Comparison of ENCODE assay signal across 8 mouse cellular contexts in the genomic region with DNA sequence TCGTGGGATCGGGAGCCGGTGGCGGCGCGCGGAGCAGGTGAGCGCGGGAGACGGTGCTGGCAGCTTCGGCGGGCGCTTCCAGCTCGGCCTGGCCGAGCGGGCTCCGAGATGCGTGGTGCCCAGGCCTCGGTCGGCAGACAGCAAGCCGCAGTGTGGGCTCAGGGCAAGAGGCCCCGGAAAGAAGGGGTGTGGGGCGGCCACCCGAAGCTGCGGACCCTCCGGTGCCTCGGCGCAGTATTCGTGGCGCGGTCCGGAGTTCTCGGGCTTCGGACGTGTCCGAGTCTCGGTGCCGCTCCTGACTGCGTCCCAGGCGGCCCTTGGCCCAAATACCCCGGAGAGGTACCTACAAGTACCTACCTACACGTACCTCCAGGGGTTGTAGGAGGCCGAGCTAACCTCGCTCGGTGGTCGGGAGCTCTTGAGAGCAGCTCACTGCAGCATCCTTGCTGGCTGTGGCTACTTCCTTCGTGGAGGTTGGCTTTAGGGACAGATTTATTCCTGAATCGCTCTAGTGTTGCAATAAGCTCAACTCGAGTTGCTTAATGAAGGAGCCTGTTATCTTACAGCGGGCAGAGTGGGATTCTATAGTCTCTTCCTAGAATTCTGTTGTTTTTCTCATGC. TPM values are rescaled to one million over a fixed set of nuclear protein-coding genes. Genes with fewer than 3 reads are reported as not detected.
A peak's percentile ranks its signal among the peaks of the same experiment; 100 is the strongest.
DNase-seq lines count a peak whose midpoint lies in the region; ATAC-seq and TF ChIP-seq lines count a peak whose summit lies in the region.

No protein-coding gene starts in this region.

- intact Hi-C loops in left cerebral cortex, postnatal 4 days (cut with DNase I), result no loop called here

- no peak for DNase-seq in heart, postnatal 4 days
- peak; percentile 60 for DNase-seq in limb, embryonic 11.5 days (ENCODE audit: low spot score)
- no peak for DNase-seq in urinary bladder, postnatal 10 days (ENCODE audit: low spot score)
- DNase-seq in left cerebral cortex, postnatal 4 days, result no peak

- H3K36me3 ChIP-seq in heart, embryonic 15.5 days, result no peaks in the 10 kb centered on the region
- H3K36me3 ChIP-seq in ES-Bruce4 (ENCODE audit: control insufficient read depth, insufficient read depth, low read length, poor library complexity, severe bottlenecking), result no peaks in the 10 kb centered on the region
- no peaks in the 10 kb centered on the region for H3K36me3 ChIP-seq in embryonic facial prominence, embryonic 12.5 days
- H3K36me3 ChIP-seq in limb, embryonic 11.5 days (ENCODE audit: control insufficient read depth, insufficient read depth, low read length), result no peaks in the 10 kb centered on the region
- H3K36me3 ChIP-seq in neural tube, embryonic 13.5 days, result no peaks in the 10 kb centered on the region

- no peaks in the 10 kb centered on the region for H3K9me3 ChIP-seq in heart, embryonic 15.5 days (replicated peaks)
- H3K9me3 ChIP-seq in ES-Bruce4 (replicated peaks; ENCODE audit: control insufficient read depth, insufficient read depth, low read length, poor library complexity, severe bottlenecking), result no peaks in the 10 kb centered on the region
- no peaks in the 10 kb centered on the region for H3K9me3 ChIP-seq in embryonic facial prominence, embryonic 12.5 days
- H3K9me3 ChIP-seq in limb, embryonic 11.5 days (ENCODE audit: control insufficient read depth, low read length), result no peaks in the 10 kb centered on the region
- no peaks in the 10 kb centered on the region for H3K9me3 ChIP-seq in neural tube, embryonic 13.5 days

- no peak for TF ChIP-seq POLR2A in ES-Bruce4 (IDR thresholded peaks at IDR 0.05; ENCODE audit: insufficient read depth, low read length)

- H3K4me3 ChIP-seq in heart, embryonic 15.5 days, result peak overlapping the region; percentile 88
- H3K4me3 ChIP-seq in ES-Bruce4 (ENCODE audit: low read depth, low read length), result peak overlapping the region; percentile 64
- peak overlapping the region; percentile 70 for H3K4me3 ChIP-seq in embryonic facial prominence, embryonic 12.5 days
- H3K4me3 ChIP-seq in limb, embryonic 11.5 days (ENCODE audit: low read depth, low read length), result peak overlapping the region; percentile 56
- H3K4me3 ChIP-seq in neural tube, embryonic 13.5 days, result peak overlapping the region; percentile 84

- peak; percentile 30; the same call in 1 of the 2 replicates for ATAC-seq in heart, embryonic 15.5 days (replicated peaks; ENCODE audit: insufficient number of reproducible peaks, insufficient read depth, low FRiP score, low read depth)
- peak; percentile 58 for ATAC-seq in embryonic facial prominence, embryonic 12.5 days (ENCODE audit: insufficient number of reproducible peaks, insufficient read depth, low FRiP score, low TSS enrichment)
- no peak; the same call in none of the 2 replicates for ATAC-seq in limb, embryonic 11.5 days (ENCODE audit: insufficient number of reproducible peaks, low FRiP score, low TSS enrichment, low read depth)
- peak; percentile 67 for ATAC-seq in neural tube, embryonic 13.5 days (ENCODE audit: low read depth)

- no peak overlapping the region for H3K27ac ChIP-seq in heart, embryonic 15.5 days
- H3K27ac ChIP-seq in ES-Bruce4 (ENCODE audit: insufficient read depth, low read length), result no peak overlapping the region
- no peak overlapping the region for H3K27ac ChIP-seq in embryonic facial prominence, embryonic 12.5 days
- H3K27ac ChIP-seq in limb, embryonic 11.5 days (replicated peaks; ENCODE audit: low read depth, low read length), result no peak overlapping the region
- H3K27ac ChIP-seq in neural tube, embryonic 13.5 days (replicated peaks), result peak overlapping the region; percentile 75

- H3K4me2 ChIP-seq in heart, embryonic 15.5 days, result peak overlapping the region; percentile 96
- H3K4me2 ChIP-seq in embryonic facial prominence, embryonic 12.5 days (replicated peaks), result peak overlapping the region; percentile 87
- H3K4me2 ChIP-seq in limb, embryonic 11.5 days (ENCODE audit: low read depth, severe bottlenecking), result peak overlapping the region; percentile 75
- peak overlapping the region; percentile 72 for H3K4me2 ChIP-seq in neural tube, embryonic 13.5 days

- WGBS in heart, embryonic 15.5 days, result under 1% methylated on average over 50 of the region's 50 CpGs
- under 1% methylated on average over 50 of the region's 50 CpGs for WGBS in embryonic facial prominence, embryonic 12.5 days
- 1% methylated on average over 49 of the region's 50 CpGs for WGBS in limb, embryonic 11.5 days
- WGBS in neural tube, embryonic 13.5 days, result under 1% methylated on average over 44 of the region's 50 CpGs

- H3K27me3 ChIP-seq in heart, embryonic 15.5 days, result peaks cover 23% of the 10 kb centered on the region; the same call in 1 of the 2 replicates
- H3K27me3 ChIP-seq in ES-Bruce4 (ENCODE audit: control insufficient read depth, insufficient read depth, low read length, poor library complexity, severe bottlenecking), result no peaks in the 10 kb centered on the region
- H3K27me3 ChIP-seq in embryonic facial prominence, embryonic 12.5 days, result peaks cover 10% of the 10 kb centered on the region; the same call in 1 of the 2 replicates
- H3K27me3 ChIP-seq in limb, embryonic 11.5 days (ENCODE audit: control insufficient read depth, insufficient read depth, low read length), result no peaks in the 10 kb centered on the region
- peaks cover 17% of the 10 kb centered on the region for H3K27me3 ChIP-seq in neural tube, embryonic 13.5 days

- no peak for TF ChIP-seq EP300 in ES-Bruce4 (IDR thresholded peaks at IDR 0.05; ENCODE audit: insufficient read depth, low read depth, low read length)

- H3K4me1 ChIP-seq in heart, embryonic 15.5 days (replicated peaks), result peaks cover 8% of the 10 kb centered on the region
- no peaks in the 10 kb centered on the region for H3K4me1 ChIP-seq in ES-Bruce4 (ENCODE audit: control insufficient read depth, insufficient read depth, low read length)
- peaks cover 5% of the 10 kb centered on the region; the same call in 1 of the 2 replicates for H3K4me1 ChIP-seq in embryonic facial prominence, embryonic 12.5 days
- 0 out of 2 replicates have a peak, but pooled peaks cover 3% of the 10 kb centered on the region for H3K4me1 ChIP-seq in limb, embryonic 11.5 days (ENCODE audit: control insufficient read depth, insufficient read depth, low read length)
- peaks cover 29% of the 10 kb centered on the region for H3K4me1 ChIP-seq in neural tube, embryonic 13.5 days (replicated peaks)

- no peak for TF ChIP-seq CTCF in ES-Bruce4 (IDR thresholded peaks at IDR 0.05; ENCODE audit: low read depth, low read length)

- H3K9ac ChIP-seq in heart, embryonic 15.5 days, result peak overlapping the region; percentile 75
- peak overlapping the region; percentile 80 for H3K9ac ChIP-seq in ES-Bruce4 (ENCODE audit: low read depth, poor library complexity, severe bottlenecking)
- peak overlapping the region; percentile 73 for H3K9ac ChIP-seq in embryonic facial prominence, embryonic 12.5 days
- H3K9ac ChIP-seq in limb, embryonic 11.5 days (ENCODE audit: low read length), result peak overlapping the region; percentile 53
- peak overlapping the region; percentile 89 for H3K9ac ChIP-seq in neural tube, embryonic 13.5 days

RNA-seq across cellular contexts. Expression of gene Faim, which starts 0.4 kb away (rescaled TPM):
- 27.3 and 30.6 TPM in 2 replicates for polyA plus RNA-seq in heart, embryonic 15.5 days (2015; fragmentation: Nextera tagmentation; extraction: Ambion mirVana)
- total RNA-seq in heart, postnatal 4 days (2021), result 10 to 100 TPM; 12.5 to 14.2 TPM
- 35.4 and 35.6 TPM in 2 replicates for polyA plus RNA-seq in ES-Bruce4 (2011; ENCODE audit: insufficient read depth, insufficient read length, low read depth, missing spikeins)
- polyA plus RNA-seq in embryonic facial prominence, embryonic 12.5 days (2016; fragmentation: Nextera tagmentation; extraction: Ambion mirVana), result 55.2 and 56.3 TPM in 2 replicates
- 58.5 TPM in 2 replicates for polyA plus RNA-seq in limb, embryonic 11.5 days (2014; fragmentation: Nextera tagmentation; extraction: Ambion mirVana)
- 106 and 127 TPM in 2 replicates for polyA plus RNA-seq in neural tube, embryonic 13.5 days (2015; fragmentation: Nextera tagmentation; extraction: Ambion mirVana)
- 10 to 100 TPM; 41.6 to 43.9 TPM for total RNA-seq in left cerebral cortex, postnatal 4 days (2021)

RNA-seq across cellular contexts. Expression of gene Foxl2, which starts 31.5 kb away (rescaled TPM):
- not detected in 2 replicates for polyA plus RNA-seq in heart, embryonic 15.5 days (2015; fragmentation: Nextera tagmentation; extraction: Ambion mirVana)
- total RNA-seq in heart, postnatal 4 days (2021), result not detected
- polyA plus RNA-seq in ES-Bruce4 (2011; ENCODE audit: insufficient read depth, insufficient read length, low read depth, missing spikeins), result 0.67 and 0.68 TPM in 2 replicates
- 11.0 and 14.3 TPM in 2 replicates for polyA plus RNA-seq in embryonic facial prominence, embryonic 12.5 days (2016; fragmentation: Nextera tagmentation; extraction: Ambion mirVana)
- polyA plus RNA-seq in limb, embryonic 11.5 days (2014; fragmentation: Nextera tagmentation; extraction: Ambion mirVana), result not detected in 2 replicates
- polyA plus RNA-seq in neural tube, embryonic 13.5 days (2015; fragmentation: Nextera tagmentation; extraction: Ambion mirVana), result 0.63 and 0.68 TPM in 2 replicates
- total RNA-seq in left cerebral cortex, postnatal 4 days (2021), result 1 to 10 TPM; 1.6 to 2.4 TPM

RNA-seq across cellular contexts. Expression of gene Gm1123, which starts 48.9 kb away (rescaled TPM):
- polyA plus RNA-seq in heart, embryonic 15.5 days (2015; fragmentation: Nextera tagmentation; extraction: Ambion mirVana), result 0.10 TPM in 1 of 2 replicates, not detected in the other
- not detected for total RNA-seq in heart, postnatal 4 days (2021)
- polyA plus RNA-seq in ES-Bruce4 (2011; ENCODE audit: insufficient read depth, insufficient read length, low read depth, missing spikeins), result not detected in 2 replicates
- not detected in 2 replicates for polyA plus RNA-seq in embryonic facial prominence, embryonic 12.5 days (2016; fragmentation: Nextera tagmentation; extraction: Ambion mirVana)
- not detected in 2 replicates for polyA plus RNA-seq in limb, embryonic 11.5 days (2014; fragmentation: Nextera tagmentation; extraction: Ambion mirVana)
- 0.13 TPM in 1 of 2 replicates, not detected in the other for polyA plus RNA-seq in neural tube, embryonic 13.5 days (2015; fragmentation: Nextera tagmentation; extraction: Ambion mirVana)
- not detected for total RNA-seq in left cerebral cortex, postnatal 4 days (2021)
